In genomic region chr2:181864536-181864860, GRCm38 (mm10) we compare ENCODE assay signal across 8 mouse cellular contexts. TPM values are rescaled to one million over a fixed set of nuclear protein-coding genes. Genes with fewer than 3 reads are reported as not detected.
A peak's percentile ranks its signal among the peaks of the same experiment; 100 is the strongest.
DNase-seq lines count a peak whose midpoint lies in the region; ATAC-seq and TF ChIP-seq lines count a peak whose summit lies in the region.

No protein-coding gene starts in this region.

- peak overlapping the region; percentile 91 for H3K4me2 ChIP-seq in heart, embryonic 16.5 days (ENCODE audit: low read depth, low read length)

- H3K27ac ChIP-seq in heart, embryonic 16.5 days (ENCODE audit: low read length), result peak overlapping the region; percentile 81
- H3K27ac ChIP-seq in MEL (ENCODE audit: control insufficient read depth, low read depth, low read length), result peak overlapping the region; percentile 42
- peak overlapping the region; percentile 92 for H3K27ac ChIP-seq in hindbrain, embryonic 10.5 days
- H3K27ac ChIP-seq in midbrain, embryonic 10.5 days (replicated peaks), result peak overlapping the region; percentile 92

- peak overlapping the region; percentile 90 for H3K4me3 ChIP-seq in heart, embryonic 16.5 days (ENCODE audit: low read length)
- H3K4me3 ChIP-seq in MEL (ENCODE audit: control insufficient read depth in 1 of 2, insufficient read depth in 1 of 2, low read depth in 2 of 2, low read length in 2 of 2), result peak overlapping the region; percentile 67 to 86
- peak overlapping the region; percentile 84 for H3K4me3 ChIP-seq in hindbrain, embryonic 10.5 days
- H3K4me3 ChIP-seq in midbrain, embryonic 10.5 days, result peak overlapping the region; percentile 81

- 0% methylated on average over 22 of the region's 22 CpGs for WGBS in heart, embryonic 16.5 days
- under 1% methylated on average over 22 of the region's 22 CpGs for WGBS in hindbrain, embryonic 10.5 days
- 0% methylated on average over 22 of the region's 22 CpGs for WGBS in midbrain, embryonic 10.5 days

- no peak for TF ChIP-seq CTCF in MEL (IDR thresholded peaks at IDR 0.05 in 2 of 3, conservative IDR thresholded peaks at IDR 0.05 in 1 of 3; ENCODE audit: control insufficient read depth in 1 of 3, insufficient read depth in 1 of 3, low read depth in 2 of 3, low read length in 3 of 3, poor library complexity in 1 of 3, severe bottlenecking in 1 of 3)

- H3K9me3 ChIP-seq in heart, embryonic 16.5 days (replicated peaks; ENCODE audit: control insufficient read depth, low read length), result no peaks in the 10 kb centered on the region
- no peaks in the 10 kb centered on the region for H3K9me3 ChIP-seq in MEL (replicated peaks; ENCODE audit: insufficient read depth, low read length)
- H3K9me3 ChIP-seq in hindbrain, embryonic 10.5 days, result no peaks in the 10 kb centered on the region
- no peaks in the 10 kb centered on the region for H3K9me3 ChIP-seq in midbrain, embryonic 10.5 days (replicated peaks)

- no peaks in the 10 kb centered on the region for H3K27me3 ChIP-seq in heart, embryonic 16.5 days (ENCODE audit: control insufficient read depth, insufficient read depth, low read length)
- H3K27me3 ChIP-seq in MEL (ENCODE audit: control insufficient read depth in 1 of 2, insufficient read depth in 2 of 2, low read length in 2 of 2), result no peaks in the 10 kb centered on the region
- H3K27me3 ChIP-seq in hindbrain, embryonic 10.5 days (ENCODE audit: insufficient read depth, poor library complexity, severe bottlenecking), result no peaks in the 10 kb centered on the region
- H3K27me3 ChIP-seq in midbrain, embryonic 10.5 days (ENCODE audit: low read depth, poor library complexity, severe bottlenecking), result no peaks in the 10 kb centered on the region

- no peak for TF ChIP-seq POLR2A in MEL (IDR thresholded peaks at IDR 0.05; ENCODE audit: control insufficient read depth in 1 of 2, insufficient read depth in 1 of 2, low read depth in 1 of 2, low read length in 2 of 2, poor library complexity in 1 of 2)

- peaks cover 16% of the 10 kb centered on the region for H3K79me2 ChIP-seq in MEL (ENCODE audit: control insufficient read depth, insufficient read depth, low read length, poor library complexity)

- peak overlapping the region; percentile 87 for H3K9ac ChIP-seq in heart, embryonic 16.5 days (ENCODE audit: low read length)
- H3K9ac ChIP-seq in MEL (ENCODE audit: control insufficient read depth, low read depth, low read length, poor library complexity, severe bottlenecking), result peak overlapping the region; percentile 67

- peaks cover 10% of the 10 kb centered on the region for H3K4me1 ChIP-seq in heart, embryonic 16.5 days (ENCODE audit: control insufficient read depth, insufficient read depth, low read length)
- peaks cover 0 to 2% of the 10 kb centered on the region in 2 experiments; a peak in 1 of 4 replicates for H3K4me1 ChIP-seq in MEL (ENCODE audit: control insufficient read depth in 1 of 2, insufficient read depth in 2 of 2, low read length in 2 of 2)
- H3K4me1 ChIP-seq in hindbrain, embryonic 10.5 days (replicated peaks), result peaks cover 17% of the 10 kb centered on the region
- H3K4me1 ChIP-seq in midbrain, embryonic 10.5 days, result peaks cover 19% of the 10 kb centered on the region

- TF ChIP-seq EP300 in MEL (IDR thresholded peaks at IDR 0.05; ENCODE audit: low read depth in 1 of 2, low read length in 2 of 2), result no peak

- TF ChIP-seq RAD21 in MEL (IDR thresholded peaks at IDR 0.05; ENCODE audit: low read depth, low read length), result no peak

- peak; percentile 15; the same call in 1 of the 2 replicates for ATAC-seq in heart, embryonic 16.5 days (replicated peaks; ENCODE audit: extremely low read depth, insufficient read depth, low FRiP score)

- peaks cover 7% of the 10 kb centered on the region; the same call in 1 of the 2 replicates for H3K36me3 ChIP-seq in heart, embryonic 16.5 days (ENCODE audit: control insufficient read depth, insufficient read depth)
- H3K36me3 ChIP-seq in MEL (ENCODE audit: control insufficient read depth in 1 of 2, insufficient read depth in 2 of 2, low read length in 2 of 2), result peaks cover 6 to 9% of the 10 kb centered on the region in 2 experiments
- peaks cover 33% of the 10 kb centered on the region for H3K36me3 ChIP-seq in hindbrain, embryonic 10.5 days
- peaks cover 34% of the 10 kb centered on the region for H3K36me3 ChIP-seq in midbrain, embryonic 10.5 days

- no peak for DNase-seq in heart, adult 8-10 months (ENCODE audit: low spot score)
- DNase-seq in MEL (ENCODE audit: low read depth, low spot score), result no peak
- DNase-seq in hindbrain, embryonic 10.5 days (ENCODE audit: low spot score), result no peak
- no peak for DNase-seq in midbrain, embryonic 10.5 days (ENCODE audit: low spot score)
- no peak for DNase-seq in layer of hippocampus, postnatal 25 days (ENCODE audit: extremely low spot score in 1 of 2, low spot score in 1 of 2)
- no peak for DNase-seq in ovary, postnatal 10 days (ENCODE audit: low spot score)
- DNase-seq in natural killer cell, adult 2 months (ENCODE audit: low spot score in 2 of 2), result no peak

TF ChIP-seq in MEL, 35 proteins besides CTCF, POLR2A, EP300 and RAD21:
- no peak for TF ChIP-seq MEF2A (IDR thresholded peaks at IDR 0.05; ENCODE audit: extremely low read depth, insufficient replicate concordance, low read depth, low read length, poor library complexity, severe bottlenecking)
- TF ChIP-seq JUND (IDR thresholded peaks at IDR 0.05; ENCODE audit: low read depth, low read length), result no peak
- TF ChIP-seq MAX (IDR thresholded peaks at IDR 0.05; ENCODE audit: low read length), result no peak
- TF ChIP-seq ELF1 (IDR thresholded peaks at IDR 0.05; ENCODE audit: low read depth, low read length), result no peak

RNA-seq across cellular contexts. Expression of gene Polr3k, which starts 0.4 kb away (rescaled TPM):
- 41.8 and 44.9 TPM in 2 replicates for polyA plus RNA-seq in heart, embryonic 16.5 days (2015; fragmentation: Nextera tagmentation; extraction: Ambion mirVana)
- 10 to 100 TPM in 2 of 4 experiments, 1 to 10 TPM in 2; 9.1 to 11.4 (median 10.3) TPM for total RNA-seq in heart, adult 8-10 months (2022)
- total RNA-seq in MEL (2012; rRNA removed), result 41.2 and 50.3 TPM in 2 replicates
- 10 to 100 TPM in 1 of 2 experiments, not detected in 1; 37.6 TPM for polyA plus RNA-seq in MEL (2012; ENCODE audit: insufficient read depth in 1 of 2, insufficient read length in 2 of 2, low read depth in 1 of 2, low replicate concordance in 2 of 2, missing spikeins in 1 of 2)
- 99.1 and 102 TPM in 2 replicates for polyA plus RNA-seq in hindbrain, embryonic 10.5 days (2016; fragmentation: Nextera tagmentation; extraction: Ambion mirVana)
- 106 TPM in 2 replicates for polyA plus RNA-seq in midbrain, embryonic 10.5 days (2016; fragmentation: Nextera tagmentation; extraction: Ambion mirVana)
- 10 to 100 TPM; 26.0 to 27.9 TPM for total RNA-seq in layer of hippocampus, postnatal 25 days (2021)

RNA-seq across cellular contexts. Expression of gene Pcmtd2, which starts 26.8 kb away (rescaled TPM):
- 30.2 and 31.7 TPM in 2 replicates for polyA plus RNA-seq in heart, embryonic 16.5 days (2015; fragmentation: Nextera tagmentation; extraction: Ambion mirVana)
- 10 to 100 TPM; 41.6 to 72.3 (median 48.5) TPM for total RNA-seq in heart, adult 8-10 months (2022)
- 9.9 and 10.3 TPM in 2 replicates for total RNA-seq in MEL (2012; rRNA removed)
- polyA plus RNA-seq in MEL (2012; ENCODE audit: insufficient read depth in 1 of 2, insufficient read length in 2 of 2, low read depth in 1 of 2, low replicate concordance in 2 of 2, missing spikeins in 1 of 2), result 10 to 100 TPM in 1 of 2 experiments, not detected in 1; 13.6 TPM
- 21.8 and 24.5 TPM in 2 replicates for polyA plus RNA-seq in hindbrain, embryonic 10.5 days (2016; fragmentation: Nextera tagmentation; extraction: Ambion mirVana)
- polyA plus RNA-seq in midbrain, embryonic 10.5 days (2016; fragmentation: Nextera tagmentation; extraction: Ambion mirVana), result 24.8 and 29.7 TPM in 2 replicates
- 10 to 100 TPM; 84.9 to 86.9 TPM for total RNA-seq in layer of hippocampus, postnatal 25 days (2021)

Comparison
In these comparisons a context has a peak if more than half of its experiments do, and no peak if none do; other contexts are left out.
1. H3K27ac ChIP-seq: peak in every context shown above with its lines; median percentile 92 in hindbrain, embryonic 10.5 days; 92 in midbrain, embryonic 10.5 days; 81 in heart, embryonic 16.5 days; 42 in MEL.